Mouse (Mus musculus): ENCODE data around the gene Tnks1bp1. TPM values are rescaled to one million over a fixed set of nuclear protein-coding genes. Genes with fewer than 3 reads are reported as not detected.

Tnks1bp1 gene
- polyA plus RNA-seq, 1 experiment: 46.9 TPM

GRCm38 (mm10) chr2:85050746-85051145 is 2.9 kb downstream of the Tnks1bp1 start:
- Histone ChIP-seq H3K27ac (ENCODE audit: insufficient read depth, low read depth, low read length) (peak overlapping the region; percentile 72), H3K4me3 (ENCODE audit: insufficient read depth, low read depth, low read length) (peak overlapping the region; percentile 50), H3K36me3 (ENCODE audit: control insufficient read depth, insufficient read depth, low read length) (no peaks in the 10 kb centered on the region), H3K4me1 (ENCODE audit: control insufficient read depth, insufficient read depth, low read length) (peaks cover 5% of the 10 kb centered on the region), H3K27me3 (replicated peaks; ENCODE audit: control insufficient read depth, insufficient read depth, low read length) (no peaks in the 10 kb centered on the region)
- TF ChIP-seq CTCF (conservative IDR thresholded peaks at IDR 0.05; ENCODE audit: insufficient read depth, insufficient read length, low read depth, low read length): no peak
- TF ChIP-seq POLR2A (IDR thresholded peaks at IDR 0.05; ENCODE audit: low read depth, low read length): no peak
- DNase-seq: peak; percentile 47
- 37% methylated on average over 9 of the region's 9 CpGs for whole genome bisulfite sequencing

GRCm38 (mm10) chr2:85053192-85053816 is 5.5 kb downstream of the Tnks1bp1 start:
- no peak for DNase-seq
- no peaks in the 10 kb centered on the region for H3K36me3 ChIP-seq (ENCODE audit: control insufficient read depth, insufficient read depth, low read length)
- peaks cover 4% of the 10 kb centered on the region for H3K4me1 ChIP-seq (ENCODE audit: control insufficient read depth, insufficient read depth, low read length)
- no peak overlapping the region for H3K27ac ChIP-seq (ENCODE audit: insufficient read depth, low read depth, low read length)
- WGBS: 76% methylated on average over 5 of the region's 5 CpGs
- TF ChIP-seq CTCF (conservative IDR thresholded peaks at IDR 0.05; ENCODE audit: insufficient read depth, insufficient read length, low read depth, low read length) (no peak), POLR2A (IDR thresholded peaks at IDR 0.05; ENCODE audit: low read depth, low read length) (no peak)
- H3K27me3 ChIP-seq (replicated peaks; ENCODE audit: control insufficient read depth, insufficient read depth, low read length): no peaks in the 10 kb centered on the region
- no peak overlapping the region for H3K4me3 ChIP-seq (ENCODE audit: insufficient read depth, low read depth, low read length)

GRCm38 (mm10) chr2:85056711-85057110 is 8.9 kb downstream of the Tnks1bp1 start:
- Histone ChIP-seq H3K4me1 (ENCODE audit: control insufficient read depth, insufficient read depth, low read length) (peaks cover 14% of the 10 kb centered on the region), H3K27ac (ENCODE audit: insufficient read depth, low read depth, low read length) (peak overlapping the region; percentile 61), H3K36me3 (ENCODE audit: control insufficient read depth, insufficient read depth, low read length) (peaks cover 1% of the 10 kb centered on the region; the same call in 1 of the 2 replicates), H3K27me3 (replicated peaks; ENCODE audit: control insufficient read depth, insufficient read depth, low read length) (no peaks in the 10 kb centered on the region), H3K4me3 (ENCODE audit: insufficient read depth, low read depth, low read length) (no peak overlapping the region)
- DNase-seq: peak; percentile 51
- TF ChIP-seq CTCF (conservative IDR thresholded peaks at IDR 0.05; ENCODE audit: insufficient read depth, insufficient read length, low read depth, low read length): no peak
- no peak for TF ChIP-seq POLR2A (IDR thresholded peaks at IDR 0.05; ENCODE audit: low read depth, low read length)
- WGBS: 53% methylated on average over 5 of the region's 5 CpGs

GRCm38 (mm10) chr2:85059677-85060076 is 11.9 kb downstream of the Tnks1bp1 start:
- no peak for DNase-seq
- TF ChIP-seq CTCF (conservative IDR thresholded peaks at IDR 0.05; ENCODE audit: insufficient read depth, insufficient read length, low read depth, low read length) (0 out of 2 replicates have a peak, but pooled peaks have one; percentile 8), POLR2A (IDR thresholded peaks at IDR 0.05; ENCODE audit: low read depth, low read length) (no peak)
- Histone ChIP-seq H3K27ac (ENCODE audit: insufficient read depth, low read depth, low read length) (no peak overlapping the region), H3K27me3 (replicated peaks; ENCODE audit: control insufficient read depth, insufficient read depth, low read length) (no peaks in the 10 kb centered on the region), H3K36me3 (ENCODE audit: control insufficient read depth, insufficient read depth, low read length) (peaks cover 1% of the 10 kb centered on the region; the same call in 1 of the 2 replicates), H3K4me1 (ENCODE audit: control insufficient read depth, insufficient read depth, low read length) (peaks cover 14% of the 10 kb centered on the region), H3K4me3 (ENCODE audit: insufficient read depth, low read depth, low read length) (no peak overlapping the region)
- 84% methylated on average over 6 of the region's 6 CpGs for WGBS

- H3K4me1 ChIP-seq (ENCODE audit: control insufficient read depth, insufficient read depth, low read length): peaks cover 20% of the 10 kb centered on the region
- peak overlapping the region; percentile 45 for H3K27ac ChIP-seq (ENCODE audit: insufficient read depth, low read depth, low read length)
- peak overlapping the region; percentile 62 for H3K4me3 ChIP-seq (ENCODE audit: insufficient read depth, low read depth, low read length)
- 4% methylated on average over 11 of the region's 11 CpGs for WGBS
- H3K36me3 ChIP-seq (ENCODE audit: control insufficient read depth, insufficient read depth, low read length): peaks cover 1% of the 10 kb centered on the region; the same call in 1 of the 2 replicates
- TF ChIP-seq POLR2A (IDR thresholded peaks at IDR 0.05; ENCODE audit: low read depth, low read length) (no peak), CTCF (conservative IDR thresholded peaks at IDR 0.05; ENCODE audit: insufficient read depth, insufficient read length, low read depth, low read length) (no peak)
- peak; percentile 95 for DNase-seq
- H3K27me3 ChIP-seq (replicated peaks; ENCODE audit: control insufficient read depth, insufficient read depth, low read length): no peaks in the 10 kb centered on the region
Measured at GRCm38 (mm10) chr2:85060591-85061060, 12.8 kb downstream of the Tnks1bp1 start.

- 11% methylated on average over 10 of the region's 10 CpGs for WGBS
- peak overlapping the region; percentile 40 for H3K27ac ChIP-seq (ENCODE audit: insufficient read depth, low read depth, low read length)
- peaks cover 1% of the 10 kb centered on the region; the same call in 1 of the 2 replicates for H3K36me3 ChIP-seq (ENCODE audit: control insufficient read depth, insufficient read depth, low read length)
- DNase-seq: peak; percentile 80
- peaks cover 23% of the 10 kb centered on the region for H3K4me1 ChIP-seq (ENCODE audit: control insufficient read depth, insufficient read depth, low read length)
- TF ChIP-seq POLR2A (IDR thresholded peaks at IDR 0.05; ENCODE audit: low read depth, low read length): no peak
- TF ChIP-seq CTCF (conservative IDR thresholded peaks at IDR 0.05; ENCODE audit: insufficient read depth, insufficient read length, low read depth, low read length): no peak
- peak overlapping the region; percentile 62 for H3K4me3 ChIP-seq (ENCODE audit: insufficient read depth, low read depth, low read length)
- no peaks in the 10 kb centered on the region for H3K27me3 ChIP-seq (replicated peaks; ENCODE audit: control insufficient read depth, insufficient read depth, low read length)
Measured at GRCm38 (mm10) chr2:85061107-85061541, 13.3 kb downstream of the Tnks1bp1 start.

- peak; percentile 78 for DNase-seq
- Histone ChIP-seq H3K4me1 (ENCODE audit: control insufficient read depth, insufficient read depth, low read length) (peaks cover 34% of the 10 kb centered on the region), H3K27me3 (replicated peaks; ENCODE audit: control insufficient read depth, insufficient read depth, low read length) (no peaks in the 10 kb centered on the region), H3K27ac (ENCODE audit: insufficient read depth, low read depth, low read length) (peak overlapping the region; percentile 44), H3K4me3 (ENCODE audit: insufficient read depth, low read depth, low read length) (no peak overlapping the region), H3K36me3 (ENCODE audit: control insufficient read depth, insufficient read depth, low read length) (no peaks in the 10 kb centered on the region)
- no peak for TF ChIP-seq POLR2A (IDR thresholded peaks at IDR 0.05; ENCODE audit: low read depth, low read length)
- TF ChIP-seq CTCF (conservative IDR thresholded peaks at IDR 0.05; ENCODE audit: insufficient read depth, insufficient read length, low read depth, low read length): no peak
- 63% methylated on average over 12 of the region's 12 CpGs for WGBS
Measured at GRCm38 (mm10) chr2:85065141-85065875, 17.5 kb downstream of the Tnks1bp1 start.

Measured in kidney, adult 2 months (tissue).